Mouse (Mus musculus): ENCODE measurements around the gene Gsg1. TPM values are rescaled to one million over a fixed set of nuclear protein-coding genes. Genes with fewer than 3 reads are reported as not detected.

The Gsg1 gene
- polyA plus RNA-seq, 1 experiment from 2014 or later = 7.7 TPM

DNA sequence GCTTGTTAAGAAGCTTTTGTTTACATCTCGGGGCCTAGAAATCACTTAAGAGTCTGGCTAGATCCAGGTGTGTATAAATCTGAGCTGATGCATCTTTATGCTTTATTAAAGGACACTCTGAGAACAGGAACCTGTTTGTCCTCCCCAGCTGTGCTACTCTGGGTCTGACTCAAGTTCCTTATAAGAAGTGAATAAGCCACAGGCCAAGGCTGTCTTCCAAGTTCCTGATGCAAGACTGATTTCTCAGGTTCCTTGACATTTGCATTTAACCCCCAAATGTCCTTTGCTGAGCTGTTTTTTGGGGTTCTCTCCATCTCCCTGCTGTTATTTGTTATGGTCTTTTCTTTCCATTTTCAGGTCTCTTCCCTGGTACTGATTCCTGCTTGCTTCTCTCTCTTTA is 62.2 kb downstream of the Gsg1 start:
- H3K4me1 ChIP-seq (ENCODE audit: insufficient read depth) = no peaks in the 10 kb centered on the region
- no peaks in the 10 kb centered on the region for H3K9me3 ChIP-seq (ENCODE audit: low read depth, low read length)
- WGBS = 74% methylated on average over 1 of the region's 1 CpGs
- no peak overlapping the region for H3K9ac ChIP-seq
- H3K27ac ChIP-seq (ENCODE audit: low read depth) = no peak overlapping the region
- ATAC-seq (ENCODE audit: insufficient read depth) (no peak), DNase-seq (no peak)
- H3K36me3 ChIP-seq (ENCODE audit: insufficient read depth) = no peaks in the 10 kb centered on the region
- no peak for TF ChIP-seq CTCF (IDR thresholded peaks at IDR 0.05; ENCODE audit: low read depth)
- H3K4me2 ChIP-seq = no peak overlapping the region
- no peak overlapping the region for H3K4me3 ChIP-seq (ENCODE audit: low read depth, low read length)
- no peaks in the 10 kb centered on the region for H3K27me3 ChIP-seq (ENCODE audit: insufficient read depth, low read length)

DNA sequence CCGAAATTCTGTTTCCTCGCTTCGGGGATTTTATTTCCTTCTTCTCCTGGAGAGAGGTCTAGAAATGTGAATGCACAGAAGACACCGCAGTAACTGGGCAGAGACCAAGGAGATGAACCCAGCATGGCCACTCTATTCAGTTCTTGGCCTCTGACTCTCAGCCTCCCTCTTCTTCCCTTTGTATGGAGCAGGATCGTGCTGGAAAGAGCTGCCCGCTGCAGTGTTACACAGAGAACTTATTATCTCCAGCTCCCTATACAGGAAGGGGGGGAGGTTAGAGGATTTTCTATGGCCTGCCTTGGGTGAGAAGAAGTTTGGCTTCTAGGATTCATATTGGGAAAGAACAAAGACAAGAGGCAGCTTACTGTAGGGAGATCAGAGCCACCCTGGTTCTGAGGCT is 64.0 kb downstream of the Gsg1 start:
- DNase-seq (no peak), ATAC-seq (ENCODE audit: insufficient read depth) (no peak)
- WGBS = 70% methylated on average over 6 of the region's 6 CpGs
- Histone ChIP-seq H3K36me3 (ENCODE audit: insufficient read depth) (no peaks in the 10 kb centered on the region), H3K4me2 (no peak overlapping the region), H3K4me1 (ENCODE audit: insufficient read depth) (no peaks in the 10 kb centered on the region), H3K27ac (ENCODE audit: low read depth) (no peak overlapping the region), H3K9ac (no peak overlapping the region), H3K9me3 (ENCODE audit: low read depth, low read length) (no peaks in the 10 kb centered on the region), H3K4me3 (ENCODE audit: low read depth, low read length) (no peak overlapping the region), H3K27me3 (ENCODE audit: insufficient read depth, low read length) (no peaks in the 10 kb centered on the region)
- no peak for TF ChIP-seq CTCF (IDR thresholded peaks at IDR 0.05; ENCODE audit: low read depth)

DNA sequence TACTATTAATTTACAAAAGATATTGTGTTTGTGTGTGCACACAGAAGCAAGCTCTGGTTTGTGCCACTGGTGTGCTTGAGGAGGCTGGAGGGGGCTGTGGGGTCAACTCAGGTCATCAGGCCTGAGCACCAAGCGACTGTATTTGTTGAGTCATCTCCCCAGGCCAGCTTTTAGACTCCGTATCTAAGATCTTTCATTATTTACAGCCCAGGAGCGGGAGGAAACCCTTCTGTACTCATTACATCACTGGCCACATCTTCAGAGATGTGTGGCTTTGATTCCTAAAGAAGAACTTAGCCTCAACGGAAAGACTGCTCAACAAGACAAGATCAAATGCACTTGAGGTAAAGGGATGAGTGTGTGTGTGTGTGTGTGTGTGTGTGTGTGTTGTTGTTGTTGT is 65.5 kb downstream of the Gsg1 start:
- Histone ChIP-seq H3K4me1 (ENCODE audit: insufficient read depth) (no peaks in the 10 kb centered on the region), H3K9me3 (ENCODE audit: low read depth, low read length) (no peaks in the 10 kb centered on the region), H3K27me3 (ENCODE audit: insufficient read depth, low read length) (no peaks in the 10 kb centered on the region), H3K4me2 (no peak overlapping the region), H3K9ac (no peak overlapping the region), H3K27ac (ENCODE audit: low read depth) (no peak overlapping the region), H3K36me3 (ENCODE audit: insufficient read depth) (no peaks in the 10 kb centered on the region), H3K4me3 (ENCODE audit: low read depth, low read length) (no peak overlapping the region)
- no peak for TF ChIP-seq CTCF (IDR thresholded peaks at IDR 0.05; ENCODE audit: low read depth)
- DNase-seq (no peak), ATAC-seq (ENCODE audit: insufficient read depth) (no peak)
- 49% methylated on average over 4 of the region's 4 CpGs for WGBS

Other genes with a start within 250 kb of the Gsg1 start
- 119 and 120 TPM in 2 replicates for gene Ddx47, start 242.7 kb downstream of the Gsg1 start, polyA plus RNA-seq (2014; fragmentation: Nextera tagmentation; extraction: Ambion mirVana)
- gene Gprc5a, start 188.7 kb downstream of the Gsg1 start, polyA plus RNA-seq (2014; fragmentation: Nextera tagmentation; extraction: Ambion mirVana) = 42.5 and 48.7 TPM in 2 replicates
- gene Gprc5d, start 136.1 kb downstream of the Gsg1 start, polyA plus RNA-seq (2014; fragmentation: Nextera tagmentation; extraction: Ambion mirVana) = not detected in 2 replicates
- gene Fam234b, start 56.4 kb downstream of the Gsg1 start, polyA plus RNA-seq (2014; fragmentation: Nextera tagmentation; extraction: Ambion mirVana) = 22.4 and 25.2 TPM in 2 replicates
- 2.5 and 2.7 TPM in 2 replicates for gene Hebp1, start 56.3 kb downstream of the Gsg1 start, polyA plus RNA-seq (2014; fragmentation: Nextera tagmentation; extraction: Ambion mirVana)
- gene Pbp2, start 56.1 kb upstream of the Gsg1 start, polyA plus RNA-seq (2014; fragmentation: Nextera tagmentation; extraction: Ambion mirVana) = 0.38 and 0.53 TPM in 2 replicates
- 23.7 and 25.1 TPM in 2 replicates for gene Emp1, start 108.2 kb upstream of the Gsg1 start, polyA plus RNA-seq (2014; fragmentation: Nextera tagmentation; extraction: Ambion mirVana)